Mouse (Mus musculus) small intestine, adult 2 months (tissue): Measurements from ENCODE around the gene Myo1g.

Source experiments
- CTCF ChIP-seq: fragments of 200-500 bp; IDR thresholded peaks from 2 replicates; pipeline ENCODE4 v1.5.1; 2012; ENCODE audit warnings: low read depth, mild to moderate bottlenecking, control low read depth, inconsistent platforms, low read length, moderate library complexity, mixed read lengths; ENCODE audit not compliant: insufficient replicate concordance, insufficient read length; ENCODE audit errors: extremely low read depth
- POLR2A ChIP-seq: fragments of 200-500 bp; IDR thresholded peaks from 2 replicates; pipeline ENCODE4 v1.6.1; 2012; ENCODE audit warnings: low read depth, mild to moderate bottlenecking, control low read depth, inconsistent platforms, low read length, moderate library complexity

GRCm38 (mm10) chr11:6545186-6545856 lies 24.6 kb upstream of the Myo1g start:
- TF ChIP-seq CTCF (no peak), POLR2A (no peak)
